Mouse (Mus musculus): ENCODE measurements around the gene Rcbtb2. TPM values are rescaled to one million over a fixed set of nuclear protein-coding genes. Genes with fewer than 3 reads are reported as not detected.
"Not testable (repeated sequence)": the region's sequence is repeated elsewhere in the genome, so short reads cannot be mapped to it uniquely, and the experiment has no call there.

The Rcbtb2 gene
- polyA plus RNA-seq, 1 experiment from 2014 or later = 145 TPM

- Histone ChIP-seq H3K4me3 (ENCODE audit: low read depth, low read length) (no peak overlapping the region), H3K9me3 (ENCODE audit: control insufficient read depth, low read length) (no peaks in the 10 kb centered on the region), H3K27ac (ENCODE audit: low read depth, low read length) (no peak overlapping the region), H3K4me2 (replicated peaks; ENCODE audit: low read depth, low read length) (no peak overlapping the region), H3K9ac (ENCODE audit: low read depth, low read length) (no peak overlapping the region), H3K27me3 (ENCODE audit: control insufficient read depth, insufficient read depth, low read length) (no peaks in the 10 kb centered on the region), H3K4me1 (replicated peaks; ENCODE audit: control insufficient read depth, insufficient read depth, low read length) (no peaks in the 10 kb centered on the region), H3K36me3 (ENCODE audit: control insufficient read depth, insufficient read depth, low read length) (no peaks in the 10 kb centered on the region)
- WGBS = 71% methylated on average over 1 of the region's 1 CpGs
- DNase-seq (ENCODE audit: low spot score) (no peak), ATAC-seq (ENCODE audit: low FRiP score) (no peak)
These were observed 11.7 kb upstream of the Rcbtb2 start for GRCm38 (mm10) chr14:73111091-73111490.

- Histone ChIP-seq H3K27ac (ENCODE audit: low read depth, low read length) (no peak overlapping the region), H3K36me3 (ENCODE audit: control insufficient read depth, insufficient read depth, low read length) (no peaks in the 10 kb centered on the region), H3K9me3 (ENCODE audit: control insufficient read depth, low read length) (no peaks in the 10 kb centered on the region), H3K4me2 (replicated peaks; ENCODE audit: low read depth, low read length) (no peak overlapping the region), H3K9ac (ENCODE audit: low read depth, low read length) (no peak overlapping the region), H3K4me3 (ENCODE audit: low read depth, low read length) (no peak overlapping the region), H3K4me1 (replicated peaks; ENCODE audit: control insufficient read depth, insufficient read depth, low read length) (no peaks in the 10 kb centered on the region), H3K27me3 (ENCODE audit: control insufficient read depth, insufficient read depth, low read length) (no peaks in the 10 kb centered on the region)
- ATAC-seq (ENCODE audit: low FRiP score) (no peak), DNase-seq (ENCODE audit: low spot score) (no peak)
- 73% methylated on average over 12 of the region's 12 CpGs for WGBS
These were observed 10.5 kb upstream of the Rcbtb2 start for GRCm38 (mm10) chr14:73112186-73112840.

DNA sequence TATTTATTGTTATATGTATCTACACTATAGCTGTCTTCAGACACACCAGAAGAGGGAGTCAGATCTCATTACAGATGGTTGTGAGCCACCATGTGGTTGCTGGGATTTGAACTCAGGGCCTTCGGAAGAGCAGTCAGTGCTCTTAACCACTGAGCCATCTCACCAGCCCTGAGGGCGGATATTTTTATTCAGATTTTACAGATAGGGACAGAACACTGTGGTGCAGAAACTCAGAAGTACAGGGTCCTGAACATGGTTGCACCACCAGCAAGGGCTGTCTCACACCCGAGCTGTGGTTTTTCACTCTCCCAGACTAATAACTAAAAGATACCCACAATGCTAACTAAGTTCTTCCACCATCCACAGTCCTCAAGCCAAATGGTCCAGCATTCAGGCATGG is 7.9 kb upstream of the Rcbtb2 start:
- not testable (repeated sequence) for H3K9ac ChIP-seq (ENCODE audit: low read depth, low read length); H3K27me3 ChIP-seq (ENCODE audit: control insufficient read depth, insufficient read depth, low read length); H3K4me1 ChIP-seq (replicated peaks; ENCODE audit: control insufficient read depth, insufficient read depth, low read length); DNase-seq (ENCODE audit: low spot score); H3K9me3 ChIP-seq (ENCODE audit: control insufficient read depth, low read length); ATAC-seq (ENCODE audit: low FRiP score); H3K4me2 ChIP-seq (replicated peaks; ENCODE audit: low read depth, low read length); H3K36me3 ChIP-seq (ENCODE audit: control insufficient read depth, insufficient read depth, low read length); H3K27ac ChIP-seq (ENCODE audit: low read depth, low read length); H3K4me3 ChIP-seq (ENCODE audit: low read depth, low read length)
- WGBS = 91% methylated on average over 3 of the region's 3 CpGs

DNA sequence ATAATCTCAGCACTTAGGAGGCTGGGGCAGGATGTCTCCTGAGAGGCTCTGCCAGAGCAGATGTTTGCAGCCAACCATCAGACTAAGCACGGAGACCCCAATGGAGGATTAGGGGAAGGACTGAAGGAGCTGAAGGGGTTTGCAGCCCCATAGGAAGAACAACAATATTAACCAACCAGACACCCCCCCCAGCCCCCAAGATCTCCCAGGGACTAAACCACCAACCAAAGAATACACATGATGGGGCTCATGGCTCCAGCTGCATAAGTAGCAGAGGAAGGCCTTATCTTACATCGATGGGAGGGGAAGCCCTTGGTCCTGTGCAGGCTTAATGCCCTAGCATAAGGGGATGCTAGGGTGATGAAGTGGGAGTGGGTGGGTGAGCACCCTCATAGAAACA is 6.5 kb upstream of the Rcbtb2 start:
- no peaks in the 10 kb centered on the region for H3K4me1 ChIP-seq (replicated peaks; ENCODE audit: control insufficient read depth, insufficient read depth, low read length)
- no peak overlapping the region for H3K4me2 ChIP-seq (replicated peaks; ENCODE audit: low read depth, low read length)
- no peaks in the 10 kb centered on the region for H3K27me3 ChIP-seq (ENCODE audit: control insufficient read depth, insufficient read depth, low read length)
- no peak overlapping the region for H3K4me3 ChIP-seq (ENCODE audit: low read depth, low read length)
- 80% methylated on average over 2 of the region's 2 CpGs for WGBS
- H3K36me3 ChIP-seq (ENCODE audit: control insufficient read depth, insufficient read depth, low read length) = no peaks in the 10 kb centered on the region
- no peak overlapping the region for H3K9ac ChIP-seq (ENCODE audit: low read depth, low read length)
- ATAC-seq (ENCODE audit: low FRiP score) = no peak
- DNase-seq (ENCODE audit: low spot score) = no peak
- H3K9me3 ChIP-seq (ENCODE audit: control insufficient read depth, low read length) = no peaks in the 10 kb centered on the region
- H3K27ac ChIP-seq (ENCODE audit: low read depth, low read length) = no peak overlapping the region

- Histone ChIP-seq H3K4me2 (replicated peaks; ENCODE audit: low read depth, low read length) (no peak overlapping the region), H3K9me3 (ENCODE audit: control insufficient read depth, low read length) (no peaks in the 10 kb centered on the region), H3K36me3 (ENCODE audit: control insufficient read depth, insufficient read depth, low read length) (no peaks in the 10 kb centered on the region), H3K27ac (ENCODE audit: low read depth, low read length) (no peak overlapping the region), H3K27me3 (ENCODE audit: control insufficient read depth, insufficient read depth, low read length) (no peaks in the 10 kb centered on the region), H3K4me1 (replicated peaks; ENCODE audit: control insufficient read depth, insufficient read depth, low read length) (no peaks in the 10 kb centered on the region), H3K9ac (ENCODE audit: low read depth, low read length) (no peak overlapping the region), H3K4me3 (ENCODE audit: low read depth, low read length) (no peak overlapping the region)
- ATAC-seq (ENCODE audit: low FRiP score) = no peak
- WGBS = 65% methylated on average over 9 of the region's 9 CpGs
- DNase-seq (ENCODE audit: low spot score) = no peak
These were observed 5.9 kb upstream of the Rcbtb2 start for GRCm38 (mm10) chr14:73116938-73117337.

DNA sequence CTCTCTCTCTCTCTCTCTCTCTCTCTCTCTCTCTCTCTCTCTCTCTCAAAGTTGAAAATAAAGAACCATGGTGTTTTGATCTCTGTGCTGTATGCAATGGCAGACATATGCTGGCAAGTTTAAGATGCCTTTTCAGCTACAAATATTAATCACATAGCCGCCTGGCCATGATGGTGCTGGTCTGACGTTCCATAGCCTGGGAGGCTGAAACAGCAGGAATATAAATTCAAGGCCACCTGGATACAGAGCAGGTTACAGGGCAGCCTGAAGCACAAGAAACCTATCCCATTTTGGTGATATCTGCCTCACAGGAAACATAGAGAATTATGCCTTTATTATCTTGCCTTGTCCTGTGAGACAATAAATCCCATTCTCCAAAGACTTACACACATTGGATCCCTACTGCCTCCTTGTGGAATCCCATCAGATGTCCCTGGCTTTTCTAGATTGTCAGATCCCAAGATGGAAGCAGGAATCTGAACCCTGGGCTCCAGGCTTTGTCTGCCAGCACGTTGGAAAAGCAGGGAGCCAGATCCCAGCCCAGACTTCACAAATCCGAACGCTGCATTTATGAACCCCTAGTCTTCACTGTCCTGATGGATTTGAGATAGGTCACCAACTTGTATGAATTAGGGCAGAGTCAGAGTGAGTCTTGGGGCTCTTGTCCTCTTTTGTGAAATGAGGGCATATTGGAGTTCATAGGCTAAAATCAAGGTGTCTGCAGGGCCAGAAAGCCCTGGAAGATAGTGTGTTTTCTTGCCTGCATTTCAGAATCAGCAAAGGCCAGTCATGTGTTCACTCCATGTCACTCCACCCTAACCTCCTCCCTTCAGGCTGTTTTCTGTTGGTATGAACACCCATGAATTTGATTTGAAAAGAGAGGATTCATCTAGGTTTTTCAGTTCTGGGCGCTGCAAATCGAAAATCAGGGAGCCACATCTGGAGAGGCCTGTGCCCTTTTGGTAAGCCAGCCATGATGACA is 5.1 kb upstream of the Rcbtb2 start:
- DNase-seq (ENCODE audit: low spot score) (no peak), ATAC-seq (ENCODE audit: low FRiP score) (no peak)
- 81% methylated on average over 7 of the region's 7 CpGs for WGBS

GRCm38 (mm10) chr14:73118482-73119347 is 4.1 kb upstream of the Rcbtb2 start:
- Histone ChIP-seq H3K4me3 (ENCODE audit: low read depth, low read length) (no peak overlapping the region), H3K4me1 (replicated peaks; ENCODE audit: control insufficient read depth, insufficient read depth, low read length) (no peaks in the 10 kb centered on the region), H3K4me2 (replicated peaks; ENCODE audit: low read depth, low read length) (no peak overlapping the region), H3K36me3 (ENCODE audit: control insufficient read depth, insufficient read depth, low read length) (no peaks in the 10 kb centered on the region), H3K27me3 (ENCODE audit: control insufficient read depth, insufficient read depth, low read length) (no peaks in the 10 kb centered on the region), H3K27ac (ENCODE audit: low read depth, low read length) (no peak overlapping the region), H3K9ac (ENCODE audit: low read depth, low read length) (no peak overlapping the region), H3K9me3 (ENCODE audit: control insufficient read depth, low read length) (no peaks in the 10 kb centered on the region)
- no peak for ATAC-seq (ENCODE audit: low FRiP score)
- WGBS = 74% methylated on average over 14 of the region's 14 CpGs
- DNase-seq (ENCODE audit: low spot score) = no peak

More for the DNA sequence above, 5.1 kb upstream of the Rcbtb2 start:
- no peak overlapping the region for H3K27ac ChIP-seq (ENCODE audit: low read depth, low read length)
- no peaks in the 10 kb centered on the region for H3K9me3 ChIP-seq (ENCODE audit: control insufficient read depth, low read length)
- no peak overlapping the region for H3K4me2 ChIP-seq (replicated peaks; ENCODE audit: low read depth, low read length)
- H3K4me3 ChIP-seq (ENCODE audit: low read depth, low read length) = no peak overlapping the region
- no peaks in the 10 kb centered on the region for H3K4me1 ChIP-seq (replicated peaks; ENCODE audit: control insufficient read depth, insufficient read depth, low read length)
- H3K9ac ChIP-seq (ENCODE audit: low read depth, low read length) = no peak overlapping the region
- no peaks in the 10 kb centered on the region for H3K27me3 ChIP-seq (ENCODE audit: control insufficient read depth, insufficient read depth, low read length)
- H3K36me3 ChIP-seq (ENCODE audit: control insufficient read depth, insufficient read depth, low read length) = no peaks in the 10 kb centered on the region

DNA sequence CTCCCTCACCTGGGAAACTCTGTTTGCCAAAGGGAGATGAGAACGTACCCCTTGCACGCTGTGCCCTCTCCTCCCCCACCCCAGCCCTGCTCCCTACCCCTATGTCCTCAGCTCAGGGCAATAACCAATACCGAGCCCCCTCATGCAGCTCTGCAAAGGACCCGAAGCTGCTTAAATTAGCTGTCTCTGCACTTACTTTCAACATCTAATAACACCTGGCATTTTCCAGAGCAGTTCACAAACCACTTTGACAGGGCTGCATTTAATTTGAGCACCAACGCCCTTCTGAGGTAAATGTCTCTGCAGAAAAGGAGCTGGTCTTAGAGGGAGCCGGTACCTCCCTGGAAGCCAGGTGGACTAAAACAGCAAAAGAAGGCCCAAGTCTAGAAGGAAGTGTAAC is 3.4 kb upstream of the Rcbtb2 start:
- WGBS = 46% methylated on average over 6 of the region's 6 CpGs
- Histone ChIP-seq H3K9me3 (ENCODE audit: control insufficient read depth, low read length) (no peaks in the 10 kb centered on the region), H3K4me2 (replicated peaks; ENCODE audit: low read depth, low read length) (no peak overlapping the region), H3K27me3 (ENCODE audit: control insufficient read depth, insufficient read depth, low read length) (no peaks in the 10 kb centered on the region), H3K4me3 (ENCODE audit: low read depth, low read length) (no peak overlapping the region), H3K4me1 (replicated peaks; ENCODE audit: control insufficient read depth, insufficient read depth, low read length) (no peaks in the 10 kb centered on the region), H3K36me3 (ENCODE audit: control insufficient read depth, insufficient read depth, low read length) (no peaks in the 10 kb centered on the region), H3K9ac (ENCODE audit: low read depth, low read length) (no peak overlapping the region), H3K27ac (ENCODE audit: low read depth, low read length) (no peak overlapping the region)
- ATAC-seq (ENCODE audit: low FRiP score) (no peak), DNase-seq (ENCODE audit: low spot score) (no peak)
